Mouse (Mus musculus): Measurements from ENCODE around the gene Gm37240.

DNA sequence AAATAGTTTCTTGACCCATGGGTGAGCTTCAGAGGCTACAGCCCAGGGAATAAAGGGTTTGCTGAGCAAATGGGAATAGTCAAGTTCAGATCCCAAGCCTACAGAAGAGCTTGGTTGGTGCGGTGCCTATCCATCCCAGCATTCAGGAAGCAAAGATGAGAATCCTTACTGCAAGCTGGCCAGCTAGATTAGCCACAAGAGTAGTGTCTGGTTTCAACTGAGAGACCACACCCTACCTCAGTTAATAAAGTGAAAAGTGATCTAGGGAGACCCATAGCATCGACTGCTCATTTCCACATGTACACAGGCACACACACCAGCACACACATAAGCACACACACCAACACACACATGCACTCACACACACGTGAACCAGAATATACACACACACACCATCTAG is 145.6 kb downstream of the Gm37240 start:
- TF ChIP-seq CTCF (IDR thresholded peaks at IDR 0.05; ENCODE audit: low read depth) (no peak), EP300 (optimal IDR thresholded peaks at IDR 0.05) (no peak)
